Mouse (Mus musculus): ENCODE measurements at regions not wholly inside any gene's neighbourhood (a gene's known extent, or its start where the extent isn't known, plus 50 kb on each side); places are given as distances from the start of the nearest gene placed in this dataset.

DNA sequence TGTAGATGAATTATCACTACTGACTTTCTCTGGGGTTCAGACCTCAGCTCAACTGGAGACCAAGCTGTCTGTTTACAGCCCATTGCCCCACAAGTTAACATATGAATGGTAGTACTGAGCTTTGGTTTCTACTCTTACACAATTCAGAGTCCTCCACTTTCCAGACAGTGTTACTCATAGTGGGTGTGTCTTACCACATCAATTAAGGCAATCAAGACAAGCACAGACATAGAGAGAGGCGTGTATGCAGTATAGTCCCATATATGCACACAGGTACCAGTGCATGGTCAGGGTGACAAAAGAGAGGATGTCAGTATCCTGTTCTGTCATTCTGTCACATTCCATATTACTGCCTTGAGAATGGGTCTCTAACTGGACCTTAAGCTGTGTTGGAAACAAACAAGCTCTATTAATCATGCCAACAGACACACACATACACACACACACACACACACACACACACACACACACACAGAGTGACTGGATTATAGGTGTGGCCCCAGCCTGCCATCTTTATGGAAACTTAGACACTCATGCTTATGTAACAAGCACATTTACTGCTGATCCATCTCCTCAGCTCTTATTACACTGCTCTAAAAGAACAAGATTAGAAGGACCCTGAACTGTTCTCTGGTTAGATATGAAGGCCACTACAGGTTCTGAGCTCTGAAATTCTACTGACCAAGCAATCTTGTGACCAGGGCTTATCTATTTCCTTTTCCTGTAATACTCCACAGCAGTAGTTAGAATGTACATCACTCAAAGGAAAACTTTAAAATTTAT lies 59.0 kb upstream of the Cd209c start:
- TF ChIP-seq JUND (IDR thresholded peaks at IDR 0.05; ENCODE audit: low read depth, low read length) (no peak), TCF12 (IDR thresholded peaks at IDR 0.05; ENCODE audit: low read depth, low read length) (no peak), CHD2 (IDR thresholded peaks at IDR 0.05; ENCODE audit: low read length) (no peak), NELFE (IDR thresholded peaks at IDR 0.05; ENCODE audit: low read depth, low read length) (no peak)

All from MEL (cell line).